Mouse (Mus musculus) neural tube, embryonic 13.5 days (tissue): ENCODE measurements around the gene Sptan1. TPM values are rescaled to one million over a fixed set of nuclear protein-coding genes. Genes with fewer than 3 reads are reported as not detected.

Experiments used
- ATAC-seq: fragments of 200-750 bp; cut with Nextera tagmentation; 2 replicates; pipeline ENCODE4 v1.8.0; 2017; ENCODE audit warnings: low read depth, mild to moderate bottlenecking, moderate TSS enrichment, moderate library complexity
- H3K27ac ChIP-seq: fragments of 300-500 bp; sonication (generic); replicated peaks from 2 replicates; pipeline ENCODE4 v1.5.1; 2015; ENCODE audit warnings: moderate library complexity, mild to moderate bottlenecking, inconsistent platforms
- H3K27me3 ChIP-seq: fragments of 300-500 bp; sonication (generic); 2 replicates; pipeline ENCODE4 v1.6.1; 2015; ENCODE audit warnings: mild to moderate bottlenecking, inconsistent platforms
- H3K36me3 ChIP-seq: fragments of 300-500 bp; sonication (generic); 2 replicates; pipeline ENCODE4 v1.6.1; 2015; ENCODE audit warnings: mild to moderate bottlenecking, inconsistent platforms
- H3K4me1 ChIP-seq: fragments of 300-500 bp; sonication (generic); replicated peaks from 2 replicates; pipeline ENCODE4 v1.6.1; 2015; ENCODE audit warnings: inconsistent platforms
- H3K4me2 ChIP-seq: fragments of 300-500 bp; sonication (generic); 2 replicates; pipeline ENCODE4 v1.6.1; 2015; ENCODE audit warnings: inconsistent platforms, mild to moderate bottlenecking, moderate library complexity
- H3K4me3 ChIP-seq: fragments of 300-500 bp; sonication (generic); 2 replicates; pipeline ENCODE4 v1.5.1; 2015; ENCODE audit warnings: mild to moderate bottlenecking, inconsistent platforms
- H3K9ac ChIP-seq: fragments of 300-500 bp; sonication (generic); 2 replicates; pipeline ENCODE4 v1.6.1; 2015; ENCODE audit warnings: moderate library complexity, mild to moderate bottlenecking, inconsistent platforms
- H3K9me3 ChIP-seq: fragments of 300-500 bp; sonication (generic); 2 replicates; pipeline ENCODE4 v1.6.1; 2016; ENCODE audit warnings: inconsistent platforms
- WGBS: fragments of 180-500 bp; shearing (Covaris S2); methylation state at CpG from one replicate; pipeline ENCODE4 v1.1.7; 2015; 5-methylcytosine and 5-hydroxymethylcytosine counted together
- polyA plus RNA-seq: library from polyadenylated mRNA; unstranded; fragments of >200 nt; fragmentation: Nextera tagmentation; extraction: Ambion mirVana; gene quantifications from 2 replicates; pipeline ENCODE4 v1.2.1, GENCODE M21; 2015

Gene Sptan1
- polyA plus RNA-seq, 1 experiment from 2014 or later: 209 TPM

GRCm38 (mm10) chr2:29964354-29965249, 758 bp upstream of the Sptan1 start:
- Histone ChIP-seq H3K36me3 (peaks cover 25% of the 10 kb centered on the region), H3K4me1 (peaks cover 57% of the 10 kb centered on the region), H3K9me3 (no peaks in the 10 kb centered on the region), H3K27me3 (no peaks in the 10 kb centered on the region), H3K4me3 (peak overlapping the region; percentile 95), H3K9ac (peak overlapping the region; percentile 99), H3K4me2 (peak overlapping the region; percentile 87), H3K27ac (peak overlapping the region; percentile 99)
- WGBS: 17% methylated on average over 10 of the region's 10 CpGs
- ATAC-seq: no peak

GRCm38 (mm10) chr2:29965906-29966305, 546 bp downstream of the Sptan1 start:
- peak overlapping the region; percentile 99 for H3K9ac ChIP-seq
- peak overlapping the region; percentile 87 for H3K4me2 ChIP-seq
- H3K4me3 ChIP-seq: peak overlapping the region; percentile 95
- no peaks in the 10 kb centered on the region for H3K9me3 ChIP-seq
- H3K36me3 ChIP-seq: peaks cover 26% of the 10 kb centered on the region
- H3K27me3 ChIP-seq: no peaks in the 10 kb centered on the region
- peak overlapping the region; percentile 99 for H3K27ac ChIP-seq
- ATAC-seq: peak; percentile 77
- peaks cover 69% of the 10 kb centered on the region for H3K4me1 ChIP-seq
- under 1% methylated on average over 26 of the region's 41 CpGs for WGBS

DNA sequence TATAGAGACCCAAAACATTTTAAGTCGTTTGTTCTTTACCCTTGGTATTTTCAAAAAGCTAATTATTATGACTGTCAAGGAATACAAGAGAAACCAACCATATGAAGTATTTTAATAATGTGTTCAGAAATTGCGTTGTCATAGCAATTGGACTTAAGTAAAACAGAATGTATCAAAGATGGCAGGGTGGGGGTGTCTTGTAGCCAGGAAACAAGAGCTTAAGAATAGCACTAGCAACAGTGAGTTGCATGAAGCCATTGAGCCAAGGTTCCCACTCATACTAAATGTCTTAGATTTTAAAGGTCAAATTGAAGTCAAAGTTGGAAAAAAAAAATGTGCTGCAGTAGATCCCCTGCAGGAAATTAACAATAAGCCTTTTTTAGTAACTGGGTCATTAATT, 1.5 kb downstream of the Sptan1 start:
- Histone ChIP-seq H3K27me3 (no peaks in the 10 kb centered on the region), H3K36me3 (peaks cover 26% of the 10 kb centered on the region), H3K4me2 (peak overlapping the region; percentile 87), H3K4me1 (peaks cover 78% of the 10 kb centered on the region), H3K4me3 (peak overlapping the region; percentile 95), H3K9me3 (no peaks in the 10 kb centered on the region), H3K9ac (peak overlapping the region; percentile 99), H3K27ac (peak overlapping the region; percentile 99)
- WGBS: 59% methylated on average over 2 of the region's 2 CpGs
- no peak for ATAC-seq

DNA sequence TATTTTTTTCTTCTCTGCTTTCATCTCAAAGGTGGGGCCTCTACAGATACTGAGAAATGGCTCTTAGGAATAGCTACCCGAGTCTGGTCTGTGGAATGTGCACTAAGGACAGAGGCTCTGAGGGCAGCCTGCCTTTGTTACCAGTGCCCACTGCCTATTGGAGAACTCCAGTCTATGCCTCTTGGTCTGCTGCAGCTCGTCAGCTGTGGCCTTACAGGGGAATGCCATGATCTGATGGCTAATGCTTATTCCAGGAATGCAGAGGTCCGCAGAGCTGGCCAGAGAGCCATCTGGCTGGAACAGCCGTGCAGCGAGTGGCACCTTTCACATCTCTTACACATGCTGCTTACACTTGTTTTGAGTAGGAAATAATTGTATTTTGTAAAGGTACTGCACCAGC, 2.4 kb downstream of the Sptan1 start:
- WGBS: 51% methylated on average over 5 of the region's 5 CpGs
- peak overlapping the region; percentile 87 for H3K4me2 ChIP-seq
- H3K4me3 ChIP-seq: peak overlapping the region; percentile 95
- no peaks in the 10 kb centered on the region for H3K27me3 ChIP-seq
- no peak for ATAC-seq
- no peaks in the 10 kb centered on the region for H3K9me3 ChIP-seq
- H3K36me3 ChIP-seq: peaks cover 26% of the 10 kb centered on the region
- H3K27ac ChIP-seq: no peak overlapping the region; the same call in 1 of the 2 replicates
- peak overlapping the region; percentile 99 for H3K9ac ChIP-seq
- H3K4me1 ChIP-seq: peaks cover 87% of the 10 kb centered on the region

DNA sequence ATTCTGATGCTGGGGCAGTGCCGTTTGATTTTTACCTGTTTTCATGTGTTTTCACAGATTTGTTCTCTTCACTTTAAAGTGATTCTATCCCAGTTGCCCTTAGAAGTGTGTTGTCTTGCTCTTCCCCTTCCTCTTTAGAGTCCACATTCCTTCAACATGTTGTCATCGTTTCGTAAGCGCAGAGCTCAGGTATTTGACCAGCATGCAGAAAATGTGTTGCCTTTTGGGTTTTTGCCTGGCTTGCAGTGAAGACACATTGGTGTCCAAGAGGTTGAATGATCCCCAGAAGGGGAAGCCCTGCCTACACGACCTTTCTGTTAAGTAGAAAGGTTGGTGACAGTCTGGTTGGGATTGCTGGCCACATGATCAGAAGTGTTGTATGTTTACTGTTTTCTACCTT, 3.3 kb downstream of the Sptan1 start:
- H3K36me3 ChIP-seq: peaks cover 31% of the 10 kb centered on the region
- H3K27me3 ChIP-seq: no peaks in the 10 kb centered on the region
- H3K27ac ChIP-seq: no peak overlapping the region
- H3K4me3 ChIP-seq: peak overlapping the region; percentile 95; the same call in 1 of the 2 replicates
- peak overlapping the region; percentile 87 for H3K4me2 ChIP-seq
- WGBS: 79% methylated on average over 5 of the region's 5 CpGs
- peaks cover 85% of the 10 kb centered on the region for H3K4me1 ChIP-seq
- H3K9me3 ChIP-seq: no peaks in the 10 kb centered on the region
- H3K9ac ChIP-seq: peak overlapping the region; percentile 99
- no peak for ATAC-seq

GRCm38 (mm10) chr2:29971838-29972635, 6.7 kb downstream of the Sptan1 start:
- 77% methylated on average over 9 of the region's 9 CpGs for WGBS

GRCm38 (mm10) chr2:29973525-29973924, 8.2 kb downstream of the Sptan1 start:
- Histone ChIP-seq H3K36me3 (peaks cover 42% of the 10 kb centered on the region), H3K4me2 (no peak overlapping the region), H3K27me3 (no peaks in the 10 kb centered on the region), H3K9me3 (no peaks in the 10 kb centered on the region), H3K4me3 (no peak overlapping the region), H3K27ac (no peak overlapping the region), H3K4me1 (peaks cover 72% of the 10 kb centered on the region), H3K9ac (no peak overlapping the region)
- peak; percentile 63; the same call in 1 of the 2 replicates for ATAC-seq
- 0% methylated on average over 2 of the region's 2 CpGs for WGBS

More at GRCm38 (mm10) chr2:29971838-29972635, 6.7 kb downstream of the Sptan1 start:
- no peaks in the 10 kb centered on the region for H3K27me3 ChIP-seq
- no peaks in the 10 kb centered on the region for H3K9me3 ChIP-seq
- peak; percentile 63; the same call in 1 of the 2 replicates for ATAC-seq
- no peak overlapping the region for H3K4me2 ChIP-seq
- peaks cover 85% of the 10 kb centered on the region for H3K4me1 ChIP-seq
- H3K4me3 ChIP-seq: no peak overlapping the region
- H3K36me3 ChIP-seq: peaks cover 45% of the 10 kb centered on the region
- peak overlapping the region; percentile 9; the same call in 1 of the 2 replicates for H3K27ac ChIP-seq
- H3K9ac ChIP-seq: no peak overlapping the region

- no peak overlapping the region for H3K27ac ChIP-seq
- no peak overlapping the region for H3K4me2 ChIP-seq
- H3K9me3 ChIP-seq: no peaks in the 10 kb centered on the region
- H3K9ac ChIP-seq: no peak overlapping the region
- H3K27me3 ChIP-seq: no peaks in the 10 kb centered on the region
- no peak overlapping the region for H3K4me3 ChIP-seq
- peaks cover 36% of the 10 kb centered on the region for H3K4me1 ChIP-seq
- H3K36me3 ChIP-seq: peaks cover 60% of the 10 kb centered on the region
- ATAC-seq: no peak
These were observed 11.9 kb downstream of the Sptan1 start for GRCm38 (mm10) chr2:29977307-29977706.

DNA sequence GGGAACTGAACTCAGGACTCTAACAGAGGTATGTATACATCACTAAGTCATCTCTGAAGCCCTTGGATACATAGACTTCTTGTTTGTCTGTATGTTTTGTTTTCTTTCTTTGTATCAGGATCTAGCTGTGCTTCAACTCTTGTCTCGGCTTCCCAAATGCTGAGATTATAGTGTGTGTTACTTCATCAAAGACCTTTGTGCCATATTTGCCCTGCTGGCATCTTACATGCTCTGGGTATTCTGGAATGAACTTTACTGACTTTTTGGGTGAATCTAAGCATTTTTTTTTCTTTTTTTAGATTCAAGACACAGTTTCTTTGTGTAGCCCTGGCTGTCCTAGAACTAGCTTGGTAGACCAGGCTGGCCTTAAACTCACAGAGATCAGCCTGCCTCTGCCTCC, 15.3 kb downstream of the Sptan1 start:
- Histone ChIP-seq H3K27ac (no peak overlapping the region), H3K4me3 (no peak overlapping the region), H3K9me3 (no peaks in the 10 kb centered on the region), H3K9ac (no peak overlapping the region), H3K4me2 (no peak overlapping the region), H3K4me1 (peaks cover 7% of the 10 kb centered on the region; the same call in 1 of the 2 replicates), H3K27me3 (no peaks in the 10 kb centered on the region), H3K36me3 (peaks cover 87% of the 10 kb centered on the region)
- WGBS: 86% methylated on average over 1 of the region's 1 CpGs
- ATAC-seq: no peak

GRCm38 (mm10) chr2:29991962-29992361, 26.6 kb downstream of the Sptan1 start:
- Histone ChIP-seq H3K9me3 (no peaks in the 10 kb centered on the region), H3K36me3 (peaks cover 100% of the 10 kb centered on the region), H3K27me3 (no peaks in the 10 kb centered on the region), H3K4me3 (no peak overlapping the region), H3K27ac (no peak overlapping the region), H3K4me2 (no peak overlapping the region), H3K9ac (no peak overlapping the region), H3K4me1 (no peaks in the 10 kb centered on the region)
- ATAC-seq: no peak
- 62% methylated on average over 2 of the region's 2 CpGs for WGBS

DNA sequence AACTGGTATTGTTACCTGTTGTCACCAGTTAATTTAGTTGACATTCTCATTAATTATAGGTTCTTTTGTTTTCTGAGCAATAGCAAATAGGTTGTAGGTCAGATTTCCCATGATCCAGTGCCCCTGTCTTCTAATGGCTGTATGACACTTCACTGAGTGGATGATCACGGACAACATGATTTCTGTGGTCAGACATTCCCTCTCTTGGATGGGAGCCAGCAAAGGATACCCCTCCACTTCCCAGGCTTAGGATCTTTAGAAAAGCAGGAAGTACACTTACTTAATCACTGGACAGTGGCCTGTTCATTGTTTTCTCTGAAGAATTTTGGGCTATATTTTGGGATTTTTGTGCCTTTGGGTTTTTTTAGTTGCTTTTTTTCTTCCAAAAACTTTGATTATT, 43.7 kb downstream of the Sptan1 start:
- no peak overlapping the region for H3K4me3 ChIP-seq
- H3K4me1 ChIP-seq: no peaks in the 10 kb centered on the region
- no peak overlapping the region for H3K4me2 ChIP-seq
- no peaks in the 10 kb centered on the region for H3K27me3 ChIP-seq
- whole genome bisulfite sequencing: 88% methylated on average over 1 of the region's 1 CpGs
- H3K36me3 ChIP-seq: peaks cover 99% of the 10 kb centered on the region
- no peak for ATAC-seq
- H3K27ac ChIP-seq: no peak overlapping the region
- H3K9me3 ChIP-seq: no peaks in the 10 kb centered on the region
- H3K9ac ChIP-seq: no peak overlapping the region

- H3K27me3 ChIP-seq: no peaks in the 10 kb centered on the region
- no peaks in the 10 kb centered on the region for H3K4me1 ChIP-seq
- H3K9me3 ChIP-seq: no peaks in the 10 kb centered on the region
- no peak overlapping the region for H3K27ac ChIP-seq
- H3K4me3 ChIP-seq: no peak overlapping the region
- WGBS: 94% methylated on average over 8 of the region's 8 CpGs
- ATAC-seq: no peak
- H3K4me2 ChIP-seq: no peak overlapping the region
- peaks cover 99% of the 10 kb centered on the region for H3K36me3 ChIP-seq
- H3K9ac ChIP-seq: no peak overlapping the region
These were observed 45.5 kb downstream of the Sptan1 start for GRCm38 (mm10) chr2:30010840-30011281.
